Comparison of ENCODE assay signal across 19 mouse cellular contexts in genomic region chr14:54034516-54034915, GRCm38 (mm10).
A peak's percentile ranks its signal among the peaks of the same experiment; 100 is the strongest.
DNase-seq lines count a peak whose midpoint lies in the region; ATAC-seq lines count a peak whose summit lies in the region.
"Had no signal": no experiment of that assay in that cellular context is flagged by ENCODE, and none has a peak within 500 bp of the region (broad histone marks: within the 10 kb centered on the region; RNA-seq: fewer than 3 reads in every experiment).

No protein-coding gene starts in this region.

- peak; percentile 36 to 57 for DNase-seq in cerebellum, postnatal 10 days
- DNase-seq in cerebellum, postnatal 14 days = peak; percentile 25 to 51
- DNase-seq in cerebellum, adult 11 months = no peak
- peak; percentile 9 to 17 for DNase-seq in cerebellum, postnatal 25 days
- DNase-seq in cerebellum, adult 18-20 months = no peak
- DNase-seq: adrenal gland, adult 2 months; adrenal gland, adult 8-10 months; adrenal gland, postnatal 10 days; adrenal gland, postnatal 14 days; adrenal gland, postnatal 25 days; adrenal gland, postnatal 36 days; B cell, adult 2 months; cerebellum, adult 11-12 months; cerebellum, adult 8-10 months; cerebellum, adult 9-10 months had no signal

- no peak for ATAC-seq in cerebellum, adult (ENCODE audit: insufficient number of reproducible peaks, low FRiP score, low TSS enrichment)
- ATAC-seq: activated CD4-positive, CD25-positive, alpha-beta regulatory T cell, adult 4 months; CD4-positive, CD25-positive, alpha-beta regulatory T cell, adult 4 months; Patski had no signal

Comparison
In these comparisons a context has a peak if more than half of its experiments do, and no peak if none do; other contexts are left out.
1. DNase-seq: peak in cerebellum, postnatal 10 days (2 of 2), cerebellum, postnatal 14 days (2 of 2) and cerebellum, postnatal 25 days (2 of 2); none in cerebellum, adult 11 months (single experiment) and cerebellum, adult 18-20 months (0 of 2).